Mouse (Mus musculus): ENCODE data around the gene Map4k3.
"Not testable (repeated sequence)": the region's sequence is repeated elsewhere in the genome, so short reads cannot be mapped to it uniquely, and the experiment has no call there.

Gene Map4k3

DNA sequence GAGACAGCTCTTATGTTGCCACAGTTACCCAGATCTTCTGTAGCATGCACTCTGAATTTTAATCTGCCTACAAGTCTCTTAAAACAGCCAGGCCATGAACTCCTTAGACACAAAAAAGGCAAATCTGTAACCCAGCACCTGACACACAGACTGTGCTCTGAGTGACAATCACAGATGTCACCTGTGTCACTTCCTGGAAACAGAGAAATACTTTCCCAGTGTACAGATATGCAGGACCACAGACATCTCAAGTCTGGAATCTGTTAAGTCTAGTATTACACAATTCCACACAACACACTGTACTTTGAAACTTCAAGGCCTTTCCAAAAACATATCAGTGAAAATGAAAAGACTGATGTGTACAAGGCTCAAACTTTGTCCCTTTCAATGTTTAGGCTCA is 103.3 kb downstream of the Map4k3 start:
- no peak for DNase-seq

DNA sequence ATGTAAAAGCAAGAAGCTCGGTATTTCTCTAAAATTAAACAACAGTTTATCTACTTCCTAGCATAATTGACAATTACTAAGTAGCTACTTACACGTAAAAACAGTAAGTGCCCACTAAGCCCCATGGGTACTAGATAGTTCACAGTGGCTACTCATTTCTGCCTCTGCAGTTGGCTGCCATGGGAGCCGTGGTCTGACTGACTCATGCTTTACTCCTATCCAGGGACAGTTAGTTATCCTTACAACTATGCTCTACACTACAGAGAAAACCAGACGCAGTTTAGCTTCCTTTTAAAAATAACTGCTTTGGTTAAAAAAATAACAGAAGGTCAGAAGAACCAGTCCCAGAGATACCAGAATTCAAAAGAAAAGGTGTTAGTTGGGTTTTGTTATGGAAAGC is 106.6 kb downstream of the Map4k3 start:
- DNase-seq = no peak

DNA sequence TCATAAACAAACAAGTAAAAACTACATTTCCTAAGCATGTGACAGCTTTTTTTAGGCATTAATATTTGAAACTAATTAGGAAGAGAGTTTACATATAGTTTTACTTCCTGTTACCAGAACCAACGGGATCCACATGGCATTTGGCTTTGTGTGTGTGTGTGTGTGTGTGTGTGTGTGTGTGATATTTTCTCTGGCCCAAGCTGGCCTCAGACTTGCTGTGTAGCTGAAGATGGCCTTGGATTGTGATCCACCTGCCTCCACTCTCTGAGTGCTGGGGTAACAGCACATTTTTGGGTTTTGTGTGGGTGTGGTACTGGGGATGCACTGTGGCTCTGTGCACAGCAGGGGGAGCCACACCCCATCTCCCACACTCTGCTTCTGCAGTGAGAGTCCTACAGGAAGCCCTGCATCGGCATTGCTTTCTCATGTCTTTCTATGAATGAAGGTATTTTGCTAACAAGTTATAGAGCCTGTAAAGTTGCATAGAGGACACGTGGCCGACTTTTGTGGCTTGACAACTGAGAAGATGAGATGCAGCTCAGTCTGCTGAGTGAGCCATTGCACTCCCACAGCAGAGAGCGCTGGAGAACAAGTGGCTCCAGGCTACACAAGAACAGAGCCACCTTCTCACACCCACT is 107.4 kb downstream of the Map4k3 start:
- peak; percentile 73 for DNase-seq

DNA sequence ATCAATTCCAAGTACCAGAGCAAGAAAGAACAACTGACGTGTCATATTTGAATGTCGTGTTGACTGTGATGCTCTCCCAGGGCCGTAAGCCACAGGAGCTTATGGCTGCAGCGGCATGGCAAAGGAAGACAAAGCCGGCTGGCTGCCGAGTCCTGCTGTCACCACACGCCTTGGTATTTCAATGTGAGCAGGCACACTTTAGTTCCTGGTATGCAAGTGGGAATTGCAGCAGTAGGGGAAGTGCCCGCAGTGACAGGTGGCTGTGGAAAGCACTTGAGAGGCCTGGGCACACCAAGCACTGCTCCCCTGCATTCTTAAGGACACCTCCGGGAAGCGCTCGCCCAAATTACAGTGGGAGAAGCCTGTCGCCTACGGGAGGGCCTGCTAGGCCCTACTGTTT is 108.7 kb downstream of the Map4k3 start:
- DNase-seq = no peak

DNA sequence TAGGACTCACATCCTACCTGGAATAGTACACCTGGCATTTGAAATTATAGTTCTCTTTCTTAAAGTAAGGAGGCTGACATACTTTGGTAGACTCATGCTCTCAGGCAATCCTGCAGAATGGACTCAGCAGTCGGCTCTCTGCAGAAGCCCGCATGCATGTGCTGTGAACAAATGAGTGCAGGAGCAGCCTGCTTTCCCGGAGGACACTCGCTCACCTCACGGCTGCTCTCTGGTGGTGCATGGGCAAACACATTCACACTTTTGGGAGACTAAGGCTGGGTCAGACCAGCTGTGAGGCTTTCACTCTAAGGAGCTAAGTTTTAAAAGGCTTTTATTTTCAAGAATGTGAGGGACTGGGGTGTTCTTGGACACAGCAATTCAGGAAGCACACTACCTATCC is 109.4 kb downstream of the Map4k3 start:
- DNase-seq = no peak

DNA sequence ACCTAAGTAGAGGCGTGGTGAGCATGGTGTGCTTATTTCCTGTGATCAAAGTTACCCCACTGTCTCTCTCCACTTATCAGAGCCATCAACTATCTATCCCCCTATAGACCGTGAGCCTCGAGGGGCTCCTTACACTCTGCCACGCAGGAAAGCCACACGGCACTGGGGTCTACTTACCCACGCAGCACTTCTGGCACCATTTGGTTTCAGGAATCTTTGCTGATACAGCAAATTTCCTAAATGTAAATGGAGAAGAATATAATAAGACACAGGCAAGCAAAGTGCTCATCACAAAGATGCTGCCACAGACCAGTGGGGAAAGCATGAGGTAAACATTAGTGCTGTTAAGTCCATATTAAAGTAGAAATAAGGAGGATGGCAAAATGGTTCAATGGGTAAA is 124.5 kb downstream of the Map4k3 start:
- no peak for DNase-seq

DNA sequence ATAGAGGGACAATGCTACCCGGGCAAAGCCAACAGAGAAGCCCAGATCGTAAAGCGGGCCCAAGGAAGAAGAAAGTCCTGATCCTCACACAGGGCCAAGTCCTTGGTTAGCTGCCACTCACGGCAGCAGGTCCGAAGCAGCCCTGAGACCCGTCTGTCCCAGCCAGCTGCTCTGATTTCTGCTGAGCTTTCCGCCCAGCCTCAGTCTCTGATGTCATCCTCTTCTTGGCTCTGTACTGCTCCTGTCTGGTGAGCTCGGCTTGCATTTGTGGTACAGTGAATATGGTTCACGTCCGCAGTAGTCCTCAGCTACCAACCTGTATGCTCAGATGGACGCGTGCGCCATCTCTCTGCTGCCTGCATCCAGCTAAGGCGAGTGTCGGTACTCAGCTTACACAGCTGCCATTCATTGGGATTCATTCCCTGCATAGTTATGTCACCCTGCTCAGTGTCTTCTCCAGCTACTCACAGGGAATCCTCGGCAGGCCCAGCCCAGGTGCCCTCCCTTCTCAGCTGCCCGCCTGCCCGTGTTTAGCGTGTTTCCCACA is 125.1 kb downstream of the Map4k3 start:
- no peak for DNase-seq

DNA sequence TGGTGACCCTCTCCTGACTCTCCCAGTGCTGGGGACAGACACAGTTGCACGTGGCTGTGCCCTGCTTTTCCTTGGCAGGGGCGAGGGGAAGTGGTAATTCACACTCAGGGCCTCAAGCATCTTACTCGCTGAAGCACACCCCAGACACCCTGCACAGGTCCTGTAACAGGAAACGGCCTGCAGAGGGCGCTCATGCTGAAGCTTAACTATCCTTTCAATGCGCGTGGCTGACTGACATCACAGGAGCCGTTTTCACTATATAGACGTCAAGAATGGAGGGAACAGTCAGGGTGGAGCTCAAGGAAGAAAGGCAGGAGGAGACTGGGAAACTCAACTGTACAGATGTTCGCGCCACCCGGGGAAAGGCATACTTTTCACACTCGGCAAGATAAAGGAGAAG is 126.9 kb downstream of the Map4k3 start:
- DNase-seq = peak; percentile 78

DNA sequence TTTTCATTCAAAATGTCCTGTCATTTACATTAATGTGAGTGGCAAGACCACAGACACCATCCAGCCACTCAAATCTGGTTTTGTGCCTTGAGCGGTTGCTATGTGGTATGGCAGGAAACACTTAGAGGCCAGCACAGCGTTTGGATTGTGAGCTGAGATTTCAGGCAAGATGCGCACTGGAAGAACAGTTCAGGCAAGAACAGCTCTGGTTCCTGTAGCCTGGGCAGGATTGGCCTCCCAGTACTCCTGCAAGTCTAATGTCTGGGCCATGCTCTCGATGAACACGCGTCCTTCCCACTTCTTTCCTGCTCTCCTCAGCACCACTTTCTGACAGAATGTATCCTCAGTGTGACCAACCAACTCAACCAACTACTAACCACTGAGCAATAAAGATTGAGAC is 145.2 kb downstream of the Map4k3 start:
- DNase-seq = no peak

DNA sequence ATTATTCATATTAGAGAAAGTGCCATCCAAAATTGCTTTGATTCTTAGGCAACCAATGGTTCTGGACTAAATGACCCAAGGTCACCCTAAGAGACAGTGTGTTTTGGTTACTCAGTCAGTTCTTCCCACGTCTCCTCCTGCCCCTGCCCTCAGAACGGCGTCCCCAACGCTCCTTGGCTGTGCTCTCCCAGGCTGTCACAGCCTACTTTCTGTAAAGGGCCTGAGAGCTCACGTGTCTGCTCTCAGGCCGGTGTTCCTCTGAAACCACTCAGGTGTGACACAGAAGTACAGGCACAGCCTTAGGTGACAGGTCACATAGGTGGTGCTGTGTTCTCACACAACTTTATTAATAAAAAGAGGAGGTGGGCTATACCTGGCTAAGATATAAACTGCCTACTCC is 148.4 kb downstream of the Map4k3 start:
- DNase-seq = no peak

DNA sequence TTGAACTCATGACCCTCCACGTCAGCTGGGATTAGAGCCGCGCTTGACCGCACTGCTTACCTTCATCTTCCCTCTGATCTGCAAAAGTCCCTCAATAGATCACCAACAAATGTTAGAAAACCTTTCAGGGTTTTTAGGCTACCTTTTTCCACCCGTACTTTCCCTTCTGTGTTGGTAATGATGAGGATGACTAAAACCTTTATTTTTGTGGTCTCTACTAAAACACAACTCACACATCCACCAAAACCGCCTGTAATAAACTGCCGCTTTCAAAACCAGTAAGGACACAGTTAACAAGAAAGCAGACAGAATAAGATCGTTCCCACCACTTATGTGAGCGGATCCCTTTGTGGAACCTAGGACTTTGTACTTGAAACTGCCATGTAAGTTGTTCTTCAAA is 149.2 kb downstream of the Map4k3 start:
- DNase-seq = no peak

DNA sequence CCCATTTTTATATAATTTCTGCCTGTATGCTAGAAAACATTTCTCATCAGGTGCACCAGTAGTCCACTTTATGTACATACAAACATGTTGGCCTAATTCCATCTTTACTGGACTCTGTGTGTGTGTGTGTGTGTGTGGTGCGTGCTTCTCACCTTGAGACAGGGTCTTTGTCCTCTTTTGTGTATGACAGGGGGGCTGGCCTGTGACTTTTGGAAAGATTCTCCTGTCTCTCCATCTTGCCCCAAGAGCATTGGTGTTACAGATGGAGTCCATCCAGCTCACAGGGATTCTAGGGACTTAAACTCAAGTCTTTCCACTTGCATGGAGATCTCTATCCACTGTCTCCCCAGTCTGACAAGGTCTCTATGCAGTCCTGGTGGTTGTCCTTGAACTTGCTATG is 150.2 kb downstream of the Map4k3 start:
- no peak for DNase-seq

DNA sequence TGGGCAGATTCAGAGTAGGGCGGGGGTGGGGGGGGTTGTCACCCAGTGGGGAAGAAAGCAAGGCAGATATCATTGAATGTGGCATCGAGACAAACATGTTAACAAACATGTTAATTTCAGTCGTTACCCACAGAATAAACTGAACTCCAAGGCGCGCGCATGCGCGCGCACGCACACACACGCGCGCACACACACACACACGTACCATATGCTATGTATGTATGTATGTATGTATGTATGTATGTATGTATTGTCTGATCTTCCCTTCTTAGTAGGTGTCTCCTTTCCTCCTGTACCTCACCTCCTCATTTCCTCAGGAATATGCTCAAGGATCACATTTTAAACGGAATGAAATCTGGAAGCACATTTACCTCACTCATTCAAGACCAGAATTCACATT is 150.6 kb downstream of the Map4k3 start, which contains the start of gene Cdkl4:
Gene Cdkl4 (minus strand): TSS at position 175 of the 400 bp plus-strand sequence.
- no peak for DNase-seq

DNA sequence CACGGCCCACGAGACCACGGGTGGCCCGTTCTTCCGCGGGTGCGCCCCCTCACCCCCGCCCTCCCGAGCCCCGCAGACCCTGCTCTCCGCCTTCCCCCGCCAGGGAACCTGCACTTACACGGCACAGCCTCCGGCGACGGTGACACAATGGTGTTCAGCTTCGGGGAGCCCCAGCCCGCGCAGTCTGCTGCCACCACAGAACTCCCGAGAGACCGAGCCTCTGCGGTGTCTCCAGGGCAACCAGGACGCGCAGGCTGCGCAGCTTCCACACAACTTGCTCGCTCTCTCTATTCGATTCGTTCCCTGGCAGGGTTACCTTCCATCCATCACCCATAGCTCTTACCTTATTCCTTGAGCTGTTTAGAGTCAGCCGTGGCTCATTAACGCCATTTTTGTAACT is 151.1 kb downstream of the Map4k3 start:
- peak; percentile 70 for DNase-seq

DNA sequence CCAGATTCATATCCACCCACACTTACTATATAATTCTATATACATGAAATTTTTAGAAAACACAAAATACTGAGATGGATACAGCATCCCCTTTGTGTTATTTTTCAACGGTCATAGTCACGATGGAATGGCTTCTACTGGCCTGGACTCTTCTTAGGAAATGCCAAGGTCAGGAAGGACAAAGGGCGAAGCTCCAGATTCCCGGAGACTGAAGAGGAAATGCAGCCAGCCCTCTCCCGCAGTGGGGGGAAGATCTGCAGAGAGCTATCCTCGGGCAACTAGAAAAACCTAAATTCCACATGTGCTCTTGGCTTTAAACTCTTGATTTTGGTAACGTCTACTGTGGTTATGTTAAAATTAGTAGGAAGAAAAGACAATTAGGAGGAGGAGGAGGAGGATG is 153.3 kb downstream of the Map4k3 start:
- DNase-seq = no peak

DNA sequence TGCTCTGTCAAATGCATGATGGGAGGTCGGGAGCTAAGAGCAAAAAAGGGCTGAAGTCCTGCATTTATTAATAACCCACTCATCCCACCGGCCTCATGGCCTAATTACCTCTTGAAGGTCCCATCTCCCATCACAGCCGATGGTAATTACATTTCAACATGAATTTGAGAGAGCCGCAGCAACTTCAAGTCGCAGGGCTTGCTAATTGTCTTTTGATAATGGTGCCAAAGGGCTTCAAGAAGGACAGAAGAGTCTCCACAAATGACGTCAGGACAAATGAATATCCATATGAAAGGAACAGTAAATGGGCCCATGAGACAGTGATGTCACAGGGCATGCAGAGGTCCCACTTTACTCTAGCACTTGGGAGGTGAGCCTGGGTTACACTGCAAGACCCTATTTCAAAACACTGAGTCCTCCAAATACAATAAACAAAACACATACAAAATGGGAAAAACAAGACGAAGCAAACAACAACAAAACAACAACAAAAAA is 153.8 kb downstream of the Map4k3 start:
- no peak for DNase-seq

DNA sequence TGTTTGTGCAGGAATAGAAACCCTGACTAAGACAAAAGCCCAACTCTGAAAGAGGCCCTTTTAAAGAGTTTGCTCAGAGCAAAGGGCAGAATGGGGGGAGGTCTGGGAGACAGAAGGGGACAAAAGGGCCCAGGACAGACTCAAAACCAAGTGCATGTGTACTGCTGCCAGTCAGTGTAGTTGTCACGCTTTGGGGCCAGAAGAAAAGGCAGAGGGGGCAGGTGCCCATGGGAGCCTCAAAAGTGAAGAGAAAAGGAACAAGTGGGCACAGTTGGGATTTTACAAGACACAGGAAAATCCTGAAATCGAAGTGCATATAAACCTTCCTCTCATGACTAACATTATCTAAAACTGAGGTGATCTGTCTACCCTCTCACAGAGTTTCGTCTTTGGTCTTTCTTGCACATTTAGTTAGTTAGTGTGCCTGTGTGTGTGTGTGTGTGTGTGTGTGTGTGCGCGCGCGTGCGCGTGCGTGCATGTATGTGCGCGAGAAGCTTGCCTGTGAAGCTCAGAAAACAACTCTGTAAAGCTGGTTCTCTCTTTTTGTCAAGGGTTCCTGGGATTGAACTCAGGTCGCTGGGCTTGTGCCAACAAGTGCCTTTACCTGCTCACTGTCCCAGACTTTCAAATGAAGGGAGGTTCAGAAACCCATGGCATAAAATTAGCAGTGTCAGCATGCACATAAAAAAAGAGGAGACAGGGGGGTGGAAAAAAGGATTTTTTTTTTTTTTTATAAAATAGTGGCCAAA is 155.9 kb downstream of the Map4k3 start:
- no peak for DNase-seq

DNA sequence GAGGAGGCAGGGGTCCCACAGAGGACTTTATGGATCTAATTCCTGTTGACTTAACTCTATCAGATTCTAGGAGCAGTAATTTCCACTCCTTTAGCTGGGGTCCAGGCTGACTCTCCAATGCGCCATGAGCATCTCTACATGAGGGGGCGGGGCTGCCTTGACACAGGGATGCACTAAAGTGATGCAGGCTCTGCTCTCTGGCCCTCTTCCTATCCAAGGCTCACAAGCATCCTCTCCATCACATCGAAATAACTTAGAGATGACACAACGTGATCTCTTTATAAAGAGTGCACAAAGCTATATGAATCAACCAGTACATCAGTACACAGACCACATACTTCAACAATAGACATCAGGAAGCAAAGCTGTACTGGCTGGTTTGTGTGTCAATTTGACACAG is 156.8 kb downstream of the Map4k3 start:
- DNase-seq = no peak

DNA sequence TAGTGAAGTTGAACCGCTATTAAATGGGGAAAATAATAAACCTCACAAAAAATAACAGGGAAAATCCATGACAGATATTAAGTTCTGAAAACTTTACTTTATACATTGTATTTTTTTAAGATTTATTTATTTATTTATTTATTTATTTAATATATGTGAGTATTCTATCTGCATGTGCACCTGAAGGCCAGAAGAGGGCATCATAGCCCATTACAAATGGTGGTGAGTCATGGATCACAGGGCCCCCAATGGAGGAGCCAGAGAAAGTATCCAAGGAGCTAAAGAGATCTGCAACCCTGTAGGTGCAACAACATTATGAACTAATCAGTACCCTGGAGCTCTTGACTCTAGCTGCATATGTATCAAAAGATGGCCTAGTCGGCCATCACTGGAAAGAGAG is 158.6 kb downstream of the Map4k3 start:
- DNase-seq = not testable (repeated sequence)

DNA sequence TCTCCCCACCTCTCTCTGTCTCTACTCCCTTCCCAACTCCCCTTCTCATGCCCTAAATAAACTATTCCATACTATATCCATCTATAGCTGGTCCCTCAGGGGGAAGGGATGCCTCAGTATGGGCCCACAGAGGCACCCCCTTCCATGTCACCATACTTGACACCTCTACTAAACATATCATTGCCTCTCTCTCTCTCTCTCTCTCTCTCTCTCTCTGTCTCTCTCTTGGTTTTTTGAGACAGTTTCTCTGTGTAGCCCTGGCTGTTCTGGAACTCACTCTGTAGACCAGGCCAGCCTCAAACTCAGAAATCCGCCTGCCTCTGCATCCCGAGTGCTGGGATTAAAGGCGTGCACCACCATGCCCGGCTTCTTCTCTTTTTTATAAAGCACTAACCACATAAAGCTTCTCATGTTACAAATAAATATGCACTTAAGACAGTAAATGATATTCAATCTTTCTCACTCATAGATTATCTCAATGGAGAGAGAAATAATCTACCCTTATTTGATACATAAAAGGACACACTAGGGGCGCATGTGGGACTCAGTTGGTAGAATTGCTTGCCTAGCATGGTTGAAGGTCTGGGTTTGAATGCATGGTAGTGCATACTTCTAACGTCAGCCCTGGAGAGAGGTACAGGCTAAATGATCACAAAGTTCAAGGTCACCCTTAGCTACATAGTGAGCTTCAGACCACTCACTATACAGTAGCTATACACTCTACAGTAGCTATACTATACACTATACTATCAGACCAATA is 159.3 kb downstream of the Map4k3 start:
- no peak for DNase-seq

DNA sequence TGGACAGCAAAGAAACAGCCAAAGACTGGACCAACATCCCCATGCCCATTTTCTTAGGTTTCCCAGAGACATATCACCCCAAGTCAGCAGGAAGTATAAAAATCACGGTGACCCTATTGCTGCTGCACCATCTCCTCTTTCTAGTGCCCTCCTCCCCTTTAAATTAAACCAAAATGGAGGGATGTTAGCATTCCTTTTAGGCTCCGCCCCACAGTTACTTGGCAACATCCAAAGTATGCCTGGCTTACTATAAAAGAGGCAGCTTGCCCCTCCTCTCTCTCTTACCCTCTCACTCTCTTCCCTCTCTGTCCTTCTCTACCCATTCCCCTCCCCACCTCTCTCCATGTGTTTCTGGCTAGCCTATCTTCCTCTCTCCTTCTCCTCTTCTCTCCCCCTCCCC is 159.8 kb downstream of the Map4k3 start:
- DNase-seq = no peak

DNA sequence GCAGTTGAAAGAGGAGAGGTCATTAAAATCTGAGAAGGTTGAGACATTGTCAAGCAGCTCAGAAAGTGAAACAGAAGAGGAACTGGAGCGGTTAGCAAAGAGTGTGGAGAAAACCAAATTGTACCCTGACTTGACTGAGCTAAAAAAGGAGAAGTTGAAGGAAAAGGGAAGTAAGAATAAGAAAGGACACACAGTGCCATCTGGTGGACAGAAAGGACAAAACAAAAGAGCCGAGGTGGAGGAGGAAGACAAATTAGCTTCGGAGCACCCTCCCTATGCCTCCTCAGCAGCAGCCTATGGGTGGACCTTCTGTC is 163.7 kb downstream of the Map4k3 start:
- DNase-seq = no peak

DNA sequence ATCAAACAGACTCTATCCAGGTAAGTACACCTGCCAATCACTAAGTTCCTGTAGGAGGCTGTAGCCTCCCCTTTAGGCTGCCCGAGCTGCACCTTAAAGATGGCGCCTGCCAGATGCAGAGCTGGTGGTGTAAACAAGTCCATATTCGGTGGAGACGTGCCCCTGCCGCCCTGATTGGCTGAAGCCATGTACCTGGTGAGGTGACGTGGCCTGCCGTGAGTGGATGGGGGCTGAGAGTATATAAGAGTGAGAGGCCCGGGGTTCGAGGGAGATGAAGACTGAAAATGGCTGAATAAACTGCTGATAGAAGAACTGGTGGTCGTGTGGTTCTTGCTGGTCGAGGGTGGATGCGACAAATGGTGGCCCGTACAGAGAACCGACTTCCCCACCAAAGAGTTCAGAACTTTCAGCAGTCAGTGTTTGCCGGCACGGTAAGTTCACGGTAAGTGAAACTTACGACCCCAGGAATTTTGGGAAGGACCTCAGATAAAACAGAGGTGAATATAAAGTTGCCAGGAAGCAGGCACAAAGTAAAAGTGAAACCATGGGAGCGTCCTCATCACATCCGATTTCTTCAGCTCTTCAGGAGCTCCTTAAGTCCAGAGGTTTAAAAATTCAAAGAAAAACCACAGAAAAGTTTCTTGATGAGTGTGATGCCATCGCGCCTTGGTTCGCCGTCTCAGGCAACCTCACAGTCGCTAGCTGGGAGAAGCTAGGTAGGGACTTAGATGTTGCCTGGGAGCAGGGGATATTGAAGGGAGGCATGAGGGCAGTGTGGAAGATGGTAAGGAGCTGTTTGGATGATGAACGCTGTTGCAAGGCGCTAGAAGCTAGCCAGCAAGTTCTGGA is 164.3 kb downstream of the Map4k3 start:
- DNase-seq = not testable (repeated sequence)

Data from right cerebral cortex, postnatal 4 days (tissue).